Mouse (Mus musculus) liver, embryonic 12.5 days (tissue): ENCODE data around the gene Antxr1. TPM values are rescaled to one million over a fixed set of nuclear protein-coding genes. Genes with fewer than 3 reads are reported as not detected.

ENCODE experiments used
- ATAC-seq: fragments of 200-750 bp; cut with Nextera tagmentation; 2 replicates; pipeline ENCODE4 v1.8.0; 2017; ENCODE audit warnings: moderate number of reproducible peaks, mild to moderate bottlenecking, moderate library complexity
- H3K27ac ChIP-seq: fragments of 300-500 bp; sonication (generic); 2 replicates; pipeline ENCODE4 v1.5.1; 2016; ENCODE audit warnings: mild to moderate bottlenecking
- H3K27me3 ChIP-seq: fragments of 300-500 bp; sonication (generic); replicated peaks from 2 replicates; pipeline ENCODE4 v1.6.1; 2016; ENCODE audit warnings: mild to moderate bottlenecking, moderate library complexity
- H3K36me3 ChIP-seq: fragments of 300-500 bp; sonication (generic); 2 replicates; pipeline ENCODE4 v1.6.1; 2016; ENCODE audit warnings: mild to moderate bottlenecking, moderate library complexity
- H3K4me1 ChIP-seq: fragments of 300-500 bp; sonication (generic); 2 replicates; pipeline ENCODE4 v1.6.1; 2016
- H3K4me2 ChIP-seq: fragments of 300-500 bp; sonication (generic); 2 replicates; pipeline ENCODE4 v1.6.1; 2016; ENCODE audit warnings: mild to moderate bottlenecking, moderate library complexity
- H3K4me3 ChIP-seq: fragments of 300-500 bp; sonication (generic); 2 replicates; pipeline ENCODE4 v1.5.1; 2016; ENCODE audit warnings: mild to moderate bottlenecking, moderate library complexity
- H3K9ac ChIP-seq: fragments of 300-500 bp; sonication (generic); 2 replicates; pipeline ENCODE4 v1.6.1; 2016; ENCODE audit warnings: mild to moderate bottlenecking, moderate library complexity
- H3K9me3 ChIP-seq: fragments of 300-500 bp; sonication (generic); replicated peaks from 2 replicates; pipeline ENCODE4 v1.6.1; 2016; ENCODE audit warnings: mild to moderate bottlenecking, moderate library complexity
- WGBS: fragments of 180-500 bp; shearing (Covaris S2); methylation state at CpG from one replicate; pipeline ENCODE4 v1.1.7; 2016; ENCODE audit not compliant: insufficient replicate concordance; 5-methylcytosine and 5-hydroxymethylcytosine counted together
- polyA plus RNA-seq: library from polyadenylated mRNA; unstranded; fragments of >200 nt; fragmentation: Nextera tagmentation; extraction: Ambion mirVana; gene quantifications from 2 replicates; pipeline ENCODE4 v1.2.1, GENCODE M21; 2016

The Antxr1 gene
- polyA plus RNA-seq, 1 experiment from 2014 or later, result 0.64 TPM

DNA sequence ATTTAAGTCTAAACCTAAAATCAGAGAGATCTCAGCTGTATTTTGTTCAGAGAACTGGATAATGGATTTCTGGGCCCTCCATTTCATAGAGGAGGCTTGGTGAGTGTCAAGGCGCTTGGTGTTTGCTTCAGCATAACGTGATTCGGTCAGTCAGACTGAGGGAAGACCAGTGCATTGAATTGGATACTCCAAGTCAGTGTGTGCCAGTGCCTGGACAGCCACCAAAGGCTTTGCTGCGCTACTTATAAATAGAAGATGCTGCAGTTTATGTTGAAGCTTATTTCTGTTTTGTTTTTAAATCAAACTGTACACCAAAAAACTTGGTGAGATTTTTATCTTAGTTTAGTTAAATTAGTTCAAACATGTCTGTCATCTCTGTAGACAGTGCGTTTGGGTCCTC lies 247.3 kb downstream of the Antxr1 start:
- H3K9ac ChIP-seq, result no peak overlapping the region
- 79% methylated on average over 5 of the region's 5 CpGs for WGBS

DNA sequence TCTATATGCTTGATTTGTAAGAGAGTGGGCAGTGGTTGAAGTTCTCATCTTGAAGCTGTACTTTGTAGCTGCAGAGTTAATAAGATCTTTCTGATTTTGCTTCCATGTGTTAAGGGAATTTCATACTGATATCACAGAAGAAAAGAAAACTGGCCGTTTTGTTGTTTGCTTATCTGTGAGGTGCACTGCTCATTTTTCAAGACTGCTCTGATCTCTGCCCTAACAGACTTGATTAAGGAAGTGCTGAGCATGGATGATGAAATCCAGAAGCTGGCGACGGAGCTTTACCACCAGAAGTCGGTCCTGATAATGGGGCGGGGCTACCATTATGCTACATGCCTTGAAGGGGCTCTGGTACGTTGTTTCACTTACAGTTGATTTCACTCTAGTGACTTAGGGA lies 250.6 kb downstream of the Antxr1 start:
- no peak overlapping the region for H3K4me3 ChIP-seq
- no peak overlapping the region for H3K27ac ChIP-seq
- no peaks in the 10 kb centered on the region for H3K27me3 ChIP-seq
- peaks cover 23% of the 10 kb centered on the region for H3K4me1 ChIP-seq
- no peak overlapping the region for H3K9ac ChIP-seq
- H3K9me3 ChIP-seq, result no peaks in the 10 kb centered on the region
- peak overlapping the region; percentile 8; the same call in 1 of the 2 replicates for H3K4me2 ChIP-seq
- H3K36me3 ChIP-seq, result peaks cover 80% of the 10 kb centered on the region
- 12% methylated on average over 6 of the region's 6 CpGs for WGBS
- peak; percentile 82 for ATAC-seq

More for the DNA sequence above, 247.3 kb downstream of the Antxr1 start:
- H3K4me2 ChIP-seq, result no peak overlapping the region
- peaks cover 58% of the 10 kb centered on the region for H3K36me3 ChIP-seq
- peaks cover 37% of the 10 kb centered on the region for H3K4me1 ChIP-seq
- H3K27ac ChIP-seq, result no peak overlapping the region
- H3K27me3 ChIP-seq, result no peaks in the 10 kb centered on the region
- no peak overlapping the region for H3K4me3 ChIP-seq
- no peak for ATAC-seq
- H3K9me3 ChIP-seq, result no peaks in the 10 kb centered on the region

Other genes starting within 250 kb of the Antxr1 start
- gene D6Ertd527e, start 231.1 kb downstream of the Antxr1 start, polyA plus RNA-seq, result 0.08 and 0.13 TPM in 2 replicates
- gene Gkn1, start 15.1 kb upstream of the Antxr1 start, polyA plus RNA-seq, result not detected in 2 replicates
- gene Gkn2, start 37.5 kb upstream of the Antxr1 start, polyA plus RNA-seq, result not detected in 2 replicates
- gene Gkn3, start 53.1 kb upstream of the Antxr1 start, polyA plus RNA-seq, result not detected in 2 replicates
- 0.32 and 0.35 TPM in 2 replicates for gene Bmp10, start 93.2 kb upstream of the Antxr1 start, polyA plus RNA-seq
- gene Arhgap25, start 197.4 kb upstream of the Antxr1 start, polyA plus RNA-seq, result 5.2 and 5.4 TPM in 2 replicates